Mouse (Mus musculus) kidney, embryonic 16.5 days (tissue): Measurements from ENCODE around the gene Cwc27. TPM values are rescaled to one million over a fixed set of nuclear protein-coding genes. Genes with fewer than 3 reads are reported as not detected.

Experiments used
- ATAC-seq: fragments of 200-750 bp; cut with Nextera tagmentation; 2 replicates; pipeline ENCODE4 v1.8.0; 2017; ENCODE audit warnings: moderate TSS enrichment; ENCODE audit not compliant: low FRiP score, low TSS enrichment
- H3K27ac ChIP-seq: fragments of 300-500 bp; sonication (generic); 2 replicates; pipeline ENCODE4 v1.5.1; 2014; ENCODE audit warnings: low read length
- H3K27me3 ChIP-seq: fragments of 300-500 bp; sonication (generic); 2 replicates; pipeline ENCODE4 v1.6.1; 2014; ENCODE audit warnings: low read length, control low read depth, mixed read lengths; ENCODE audit not compliant: insufficient read depth
- H3K36me3 ChIP-seq: fragments of 300-500 bp; sonication (generic); 2 replicates; pipeline ENCODE4 v1.6.1; 2014; ENCODE audit warnings: low read length, control low read depth, mixed read lengths; ENCODE audit not compliant: insufficient read depth
- H3K4me1 ChIP-seq: fragments of 300-500 bp; sonication (generic); 2 replicates; pipeline ENCODE4 v1.6.1; 2014; ENCODE audit warnings: low read length, control low read depth, mixed read lengths; ENCODE audit not compliant: insufficient read depth
- H3K4me2 ChIP-seq: fragments of 300-500 bp; sonication (generic); replicated peaks from 2 replicates; pipeline ENCODE4 v1.6.1; 2014; ENCODE audit warnings: low read depth, low read length
- H3K4me3 ChIP-seq: fragments of 300-500 bp; sonication (generic); 2 replicates; pipeline ENCODE4 v1.5.1; 2014; ENCODE audit warnings: mild to moderate bottlenecking, low read length
- H3K9ac ChIP-seq: fragments of 300-500 bp; sonication (generic); replicated peaks from 2 replicates; pipeline ENCODE4 v1.6.1; 2014; ENCODE audit warnings: low read length
- H3K9me3 ChIP-seq: fragments of 300-500 bp; sonication (generic); 2 replicates; pipeline ENCODE4 v1.6.1; 2016; ENCODE audit warnings: low read length, control low read depth
- WGBS: fragments of 180-500 bp; shearing (Covaris S2); extraction: QIAGEN DNeasy Blood & Tissue Kit; methylation state at CpG from one replicate; pipeline ENCODE4 v1.1.7; 2014; 5-methylcytosine and 5-hydroxymethylcytosine counted together
- polyA plus RNA-seq: library from polyadenylated mRNA; unstranded; fragments of >200 nt; fragmentation: Nextera tagmentation; extraction: Ambion mirVana; gene quantifications from 2 replicates; pipeline ENCODE4 v1.2.1, GENCODE M21; 2015

Cwc27 gene
- polyA plus RNA-seq, 1 experiment from 2014 or later = 30.8 TPM

DNA sequence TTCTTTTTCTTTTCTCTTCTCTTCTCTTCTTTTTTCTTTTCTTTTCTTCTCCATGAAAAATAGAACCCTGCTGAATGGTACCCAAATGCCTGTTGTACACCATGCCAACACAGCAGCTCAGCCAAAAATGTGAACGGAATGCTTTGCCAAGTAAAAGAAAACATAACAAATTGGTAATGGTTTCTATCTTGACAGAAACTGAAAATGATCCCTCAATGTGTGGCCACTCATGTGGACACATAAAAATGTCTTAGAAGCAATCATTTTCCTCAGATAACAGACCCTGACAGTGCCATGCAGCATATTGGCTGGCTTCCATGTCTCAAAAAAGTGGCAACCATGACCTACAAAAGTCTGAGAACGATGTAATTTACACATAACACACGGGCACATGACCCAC is 161.8 kb downstream of the Cwc27 start:
- Histone ChIP-seq H3K4me2 (no peak overlapping the region), H3K36me3 (peaks cover 3% of the 10 kb centered on the region; the same call in 1 of the 2 replicates), H3K27me3 (no peaks in the 10 kb centered on the region), H3K9me3 (no peaks in the 10 kb centered on the region), H3K4me1 (no peaks in the 10 kb centered on the region), H3K27ac (no peak overlapping the region), H3K4me3 (no peak overlapping the region), H3K9ac (no peak overlapping the region)
- no peak for ATAC-seq
- WGBS = 57% methylated on average over 3 of the region's 3 CpGs

DNA sequence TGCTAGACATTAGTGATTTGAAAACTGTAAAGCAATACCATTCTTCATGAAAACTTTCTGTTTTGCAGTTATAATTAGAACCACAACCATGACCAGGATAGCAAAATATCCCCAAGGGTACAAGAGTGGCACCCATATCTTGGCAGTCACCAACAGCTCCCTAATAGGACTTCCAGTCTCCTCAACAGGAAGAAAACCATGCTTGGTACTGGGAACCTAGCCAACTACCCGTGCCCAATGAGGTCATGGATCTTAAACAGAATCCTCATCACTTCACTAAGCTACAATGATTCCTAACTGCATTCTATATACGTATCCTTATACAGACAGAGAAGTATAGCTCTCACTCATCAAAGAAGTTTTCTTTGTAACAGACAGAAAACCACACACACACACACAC is 165.2 kb downstream of the Cwc27 start:
- Histone ChIP-seq H3K27ac (no peak overlapping the region), H3K36me3 (no peaks in the 10 kb centered on the region), H3K4me3 (no peak overlapping the region), H3K9me3 (no peaks in the 10 kb centered on the region), H3K4me1 (no peaks in the 10 kb centered on the region), H3K4me2 (no peak overlapping the region), H3K27me3 (no peaks in the 10 kb centered on the region), H3K9ac (no peak overlapping the region)
- WGBS = 83% methylated on average over 2 of the region's 2 CpGs
- no peak for ATAC-seq

GRCm38 (mm10) chr13:104650654-104651053 is 166.3 kb downstream of the Cwc27 start:
- Histone ChIP-seq H3K4me3 (no peak overlapping the region), H3K27ac (no peak overlapping the region), H3K4me1 (no peaks in the 10 kb centered on the region), H3K9ac (no peak overlapping the region), H3K27me3 (no peaks in the 10 kb centered on the region), H3K9me3 (no peaks in the 10 kb centered on the region), H3K4me2 (no peak overlapping the region), H3K36me3 (no peaks in the 10 kb centered on the region)
- ATAC-seq = no peak
- WGBS = 70% methylated on average over 2 of the region's 2 CpGs

DNA sequence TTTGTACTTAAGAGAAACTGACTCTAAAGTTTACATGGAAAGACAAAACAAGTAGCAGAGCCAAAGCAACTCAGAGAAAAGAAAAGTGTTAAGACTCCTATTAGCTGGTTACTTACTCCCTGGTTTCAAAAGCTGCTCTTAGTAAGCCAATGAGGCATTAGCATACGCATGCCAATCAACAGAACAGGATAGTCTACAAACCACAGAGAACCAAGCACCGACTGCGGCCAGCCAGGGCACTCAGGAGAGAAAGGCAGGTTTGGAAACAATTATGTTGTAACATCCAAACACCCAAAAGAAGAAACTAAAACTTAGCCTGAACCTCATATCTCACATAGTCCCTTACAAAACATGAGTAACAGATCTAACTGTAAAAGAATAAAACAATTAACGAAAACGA is 166.8 kb downstream of the Cwc27 start:
- WGBS = 72% methylated on average over 5 of the region's 5 CpGs

GRCm38 (mm10) chr13:104645778-104646425 is 171.0 kb downstream of the Cwc27 start:
- Histone ChIP-seq H3K4me3 (no peak overlapping the region), H3K36me3 (no peaks in the 10 kb centered on the region), H3K4me2 (no peak overlapping the region), H3K9me3 (no peaks in the 10 kb centered on the region), H3K9ac (no peak overlapping the region), H3K27ac (no peak overlapping the region), H3K4me1 (no peaks in the 10 kb centered on the region), H3K27me3 (no peaks in the 10 kb centered on the region)
- WGBS = 77% methylated on average over 6 of the region's 6 CpGs
- ATAC-seq = no peak

More for the DNA sequence above, 166.8 kb downstream of the Cwc27 start:
- Histone ChIP-seq H3K9me3 (no peaks in the 10 kb centered on the region), H3K36me3 (no peaks in the 10 kb centered on the region), H3K4me1 (no peaks in the 10 kb centered on the region), H3K9ac (no peak overlapping the region), H3K4me2 (no peak overlapping the region), H3K27me3 (no peaks in the 10 kb centered on the region), H3K27ac (no peak overlapping the region), H3K4me3 (no peak overlapping the region)
- ATAC-seq = no peak

DNA sequence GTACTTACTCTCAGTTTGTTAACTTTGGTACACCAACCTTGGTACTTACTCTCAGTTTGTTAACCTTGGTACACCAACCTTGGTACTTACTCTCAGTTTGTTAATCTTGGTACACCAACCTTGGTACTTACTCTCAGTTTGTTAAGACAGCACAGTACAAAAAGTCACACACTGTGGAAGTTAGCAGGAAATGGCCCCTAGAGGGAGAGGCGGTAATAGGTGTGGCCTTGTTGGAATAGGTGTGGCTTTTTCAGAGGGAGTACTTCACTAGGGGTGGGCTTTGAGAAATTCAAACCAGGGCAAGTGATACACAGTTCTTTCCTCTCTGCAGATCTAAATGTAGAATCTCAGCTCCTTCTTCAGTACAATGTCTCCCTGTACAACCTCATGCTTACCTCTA is 172.8 kb downstream of the Cwc27 start:
- Histone ChIP-seq H3K27me3 (no peaks in the 10 kb centered on the region), H3K27ac (no peak overlapping the region), H3K4me2 (no peak overlapping the region), H3K36me3 (no peaks in the 10 kb centered on the region), H3K4me1 (no peaks in the 10 kb centered on the region), H3K9ac (no peak overlapping the region), H3K9me3 (no peaks in the 10 kb centered on the region), H3K4me3 (no peak overlapping the region)
- WGBS = 79% methylated on average over 1 of the region's 1 CpGs
- ATAC-seq = no peak

- Histone ChIP-seq H3K9me3 (no peaks in the 10 kb centered on the region), H3K27ac (peak overlapping the region; percentile 96), H3K36me3 (no peaks in the 10 kb centered on the region), H3K4me1 (no peaks in the 10 kb centered on the region), H3K4me2 (no peak overlapping the region), H3K9ac (no peak overlapping the region), H3K27me3 (no peaks in the 10 kb centered on the region), H3K4me3 (no peak overlapping the region)
- WGBS = 62% methylated on average over 5 of the region's 5 CpGs
- peak; percentile 93 for ATAC-seq
These were observed 176.1 kb downstream of the Cwc27 start for GRCm38 (mm10) chr13:104640694-104641454.

- ATAC-seq = 0 out of 2 replicates have a peak, but pooled peaks have one; percentile 14
These were observed 178.0 kb downstream of the Cwc27 start for GRCm38 (mm10) chr13:104638988-104639387.

DNA sequence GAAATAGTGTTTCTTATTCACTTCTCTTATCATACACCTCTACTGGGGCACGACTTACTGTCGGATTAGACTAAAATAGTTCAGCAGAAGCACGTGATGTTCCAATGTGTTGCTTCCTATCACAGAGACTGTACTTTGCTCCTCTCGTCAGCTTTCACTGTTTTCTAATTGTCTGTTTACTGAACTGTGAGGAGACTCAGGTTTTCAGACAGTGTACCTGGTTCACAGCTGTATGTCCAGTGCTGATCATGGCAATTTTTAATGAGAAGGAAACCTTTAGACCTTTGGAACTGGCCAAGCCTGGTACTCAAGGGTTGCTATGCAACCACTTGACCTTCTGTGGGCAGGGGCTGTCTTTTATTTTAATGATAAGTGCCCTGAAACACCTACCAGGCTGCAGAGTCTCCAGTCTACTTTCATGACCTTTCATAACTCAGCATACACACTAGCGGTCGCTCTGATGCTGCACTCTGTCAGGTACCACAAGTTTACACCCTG is 180.9 kb downstream of the Cwc27 start:
- Histone ChIP-seq H3K4me3 (no peak overlapping the region), H3K9me3 (no peaks in the 10 kb centered on the region), H3K9ac (no peak overlapping the region), H3K27ac (peak overlapping the region; percentile 63), H3K4me1 (peaks cover 6% of the 10 kb centered on the region; the same call in 1 of the 2 replicates), H3K27me3 (no peaks in the 10 kb centered on the region), H3K4me2 (no peak overlapping the region), H3K36me3 (no peaks in the 10 kb centered on the region)
- WGBS = 52% methylated on average over 6 of the region's 6 CpGs
- ATAC-seq = peak; percentile 92

More at GRCm38 (mm10) chr13:104638988-104639387, 178.0 kb downstream of the Cwc27 start:
- H3K4me1 ChIP-seq = no peaks in the 10 kb centered on the region
- WGBS = 71% methylated on average over 3 of the region's 3 CpGs
- no peaks in the 10 kb centered on the region for H3K36me3 ChIP-seq
- no peaks in the 10 kb centered on the region for H3K27me3 ChIP-seq
- no peak overlapping the region for H3K4me3 ChIP-seq
- H3K9me3 ChIP-seq = no peaks in the 10 kb centered on the region
- H3K27ac ChIP-seq = peak overlapping the region; percentile 82
- H3K4me2 ChIP-seq = no peak overlapping the region
- H3K9ac ChIP-seq = no peak overlapping the region

DNA sequence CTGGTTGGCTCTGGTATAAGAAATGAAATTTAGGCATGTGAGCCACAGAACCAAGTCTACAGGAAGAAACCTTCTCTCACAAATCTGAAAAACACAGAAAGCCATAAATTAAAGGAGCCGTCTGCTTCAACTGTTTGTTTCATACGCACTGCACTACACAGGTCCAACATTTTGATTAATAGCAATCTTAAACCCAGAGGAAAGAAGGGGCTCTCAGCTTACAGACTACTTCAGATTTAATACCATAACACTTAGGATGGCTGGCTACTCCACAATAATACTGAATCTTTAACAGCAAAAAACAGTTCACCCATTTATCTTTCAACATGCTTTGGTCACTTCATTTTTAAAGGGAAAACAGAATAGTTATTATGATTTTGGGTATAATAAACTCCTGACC is 182.2 kb downstream of the Cwc27 start:
- Histone ChIP-seq H3K4me1 (peaks cover 6% of the 10 kb centered on the region; the same call in 1 of the 2 replicates), H3K9ac (no peak overlapping the region), H3K4me2 (no peak overlapping the region), H3K27ac (no peak overlapping the region), H3K36me3 (no peaks in the 10 kb centered on the region), H3K9me3 (no peaks in the 10 kb centered on the region), H3K4me3 (no peak overlapping the region), H3K27me3 (no peaks in the 10 kb centered on the region)
- 19% methylated on average over 2 of the region's 2 CpGs for WGBS
- no peak for ATAC-seq
